Mouse (Mus musculus): ENCODE results near the gene Ppp2r5a.

DNA sequence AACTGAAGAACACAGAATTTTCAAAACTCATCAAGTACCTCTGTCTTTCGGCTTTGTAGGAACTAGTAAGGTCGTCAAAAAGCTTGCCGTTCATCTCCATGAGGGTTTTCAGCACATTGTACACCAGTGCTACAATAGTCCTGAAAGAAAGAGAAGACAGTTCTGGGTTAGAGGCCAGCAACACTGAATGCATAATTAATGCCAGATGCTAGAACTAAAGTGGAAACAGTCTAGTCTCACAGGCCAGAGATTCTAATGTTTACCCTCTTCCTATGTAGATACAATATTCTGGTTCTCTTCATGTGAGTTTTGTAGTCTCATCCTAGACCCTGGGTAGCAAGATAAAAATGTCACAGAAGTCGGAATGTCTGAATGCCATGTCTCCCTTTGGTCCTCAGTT, 49.2 kb downstream of the Ppp2r5a start:
- TF ChIP-seq CTCF (IDR thresholded peaks at IDR 0.05; ENCODE audit: borderline replicate concordance, control insufficient read depth, extremely low read depth, insufficient read depth, low read length, poor library complexity) (no peak), POLR2A (IDR thresholded peaks at IDR 0.05; ENCODE audit: control insufficient read depth, extremely low read depth, insufficient read depth, low read length, poor library complexity) (no peak)
